ENCODE assay signal across 25 mouse cellular contexts in genomic region chr6:122368245-122368644, GRCm38 (mm10). TPM values are rescaled to one million over a fixed set of nuclear protein-coding genes. Genes with fewer than 3 reads are reported as not detected.
A peak's percentile ranks its signal among the peaks of the same experiment; 100 is the strongest.
DNase-seq lines count a peak whose midpoint lies in the region; ATAC-seq lines count a peak whose summit lies in the region.
"Had no signal": no experiment of that assay in that cellular context is flagged by ENCODE, and none has a peak within 500 bp of the region (broad histone marks: within the 10 kb centered on the region; RNA-seq: fewer than 3 reads in every experiment).

No protein-coding gene starts in this region.

- WGBS in liver, embryonic 11.5 days, result 43% methylated on average over 3 of the region's 3 CpGs

- H3K4me2 ChIP-seq in liver, embryonic 11.5 days, result no peak overlapping the region
- H3K4me2 ChIP-seq: forebrain, embryonic 13.5 days; hindbrain, embryonic 14.5 days; intestine, embryonic 15.5 days had no signal

- no peaks in the 10 kb centered on the region for H3K36me3 ChIP-seq in liver, embryonic 11.5 days (ENCODE audit: control insufficient read depth, insufficient read depth, low read length)
- H3K36me3 ChIP-seq: embryonic facial prominence, embryonic 10.5 days; heart, embryonic 10.5 days; hindbrain, embryonic 10.5 days; intestine, embryonic 15.5 days had no signal

- H3K9me3 ChIP-seq in liver, embryonic 11.5 days (ENCODE audit: control insufficient read depth, low read length), result no peaks in the 10 kb centered on the region
- H3K9me3 ChIP-seq: embryonic facial prominence, embryonic 10.5 days; forebrain, embryonic 13.5 days; heart, embryonic 10.5 days; hindbrain, embryonic 10.5 days; intestine, embryonic 15.5 days had no signal

- DNase-seq in liver, embryonic 11.5 days (ENCODE audit: low spot score), result no peak
- DNase-seq in liver (no peak), MEL-GATA-1-ER (ENCODE audit: extremely low read depth, low read depth) (peak; percentile 60)
- no peak for DNase-seq in yolk sac, embryonic 10.5 days (ENCODE audit: low spot score)
- no peak for DNase-seq in frontal cortex, postnatal 10 days (ENCODE audit: low spot score in 2 of 2)
- DNase-seq in thymus, postnatal 25 days, result no peak
- DNase-seq: adrenal gland, adult 2 months; adrenal gland, postnatal 25 days; B cell, adult 2 months; cerebellum, adult 18-20 months; cerebellum, adult 9-11 months; cerebellum, postnatal 36 days; forebrain, postnatal 0 days; gastrocnemius, postnatal 36 days; heart, adult 18-20 months; heart, postnatal 14 days had no signal

- 0 out of 2 replicates have a peak, but pooled peaks have one; percentile 20 for ATAC-seq in liver, embryonic 11.5 days (replicated peaks; ENCODE audit: low FRiP score)
- ATAC-seq in megakaryocyte, adult 5-6 weeks (ENCODE audit: poor library complexity, severe bottlenecking), result peak; percentile 40; the same call in 1 of the 2 replicates
- ATAC-seq: activated CD4-positive, CD25-positive, alpha-beta regulatory T cell, adult 4 months; CD4-positive, CD25-positive, alpha-beta regulatory T cell, adult 4 months; forebrain, embryonic 13.5 days; forebrain, postnatal 0 days; intestine, embryonic 15.5 days had no signal

- H3K4me3 ChIP-seq in liver, embryonic 11.5 days (ENCODE audit: low read depth, low read length), result no peak overlapping the region
- H3K4me3 ChIP-seq: embryonic facial prominence, embryonic 10.5 days; forebrain, embryonic 13.5 days; heart, embryonic 10.5 days; hindbrain, embryonic 10.5 days; intestine, embryonic 15.5 days had no signal

- no peaks in the 10 kb centered on the region for H3K27me3 ChIP-seq in liver, embryonic 11.5 days (replicated peaks; ENCODE audit: control insufficient read depth, insufficient read depth, low read length)
- H3K27me3 ChIP-seq: forebrain, embryonic 13.5 days; intestine, embryonic 15.5 days had no signal

- peaks cover 3% of the 10 kb centered on the region; the same call in 1 of the 2 replicates for H3K4me1 ChIP-seq in liver, embryonic 11.5 days (replicated peaks; ENCODE audit: control insufficient read depth, insufficient read depth, low read length)
- H3K4me1 ChIP-seq: embryonic facial prominence, embryonic 10.5 days; forebrain, embryonic 13.5 days; hindbrain, embryonic 10.5 days; intestine, embryonic 15.5 days had no signal

- no peak overlapping the region for H3K27ac ChIP-seq in liver, embryonic 11.5 days (ENCODE audit: low read depth, low read length)
- H3K27ac ChIP-seq: embryonic facial prominence, embryonic 10.5 days; forebrain, embryonic 13.5 days; heart, embryonic 10.5 days; hindbrain, embryonic 10.5 days; hindbrain, embryonic 14.5 days; intestine, embryonic 15.5 days had no signal

- H3K9ac ChIP-seq in liver, embryonic 11.5 days (ENCODE audit: low read depth, low read length), result no peak overlapping the region
- H3K9ac ChIP-seq: forebrain, embryonic 13.5 days; forebrain, postnatal 0 days; hindbrain, embryonic 14.5 days; intestine, embryonic 15.5 days had no signal

RNA-seq across cellular contexts. Expression of gene Phc1, which starts 27.9 kb away (rescaled TPM):
- 12.4 and 14.7 TPM in 2 replicates for polyA plus RNA-seq in liver, embryonic 11.5 days (2014; fragmentation: Nextera tagmentation; extraction: Ambion mirVana)
- total RNA-seq in megakaryocyte, adult 5-6 weeks (2015), result 5.0 and 13.3 TPM in 2 replicates
- 3.3 and 3.6 TPM in 2 replicates for total RNA-seq in megakaryocyte, adult 5-6 weeks (2017)

RNA-seq across cellular contexts. Expression of gene M6pr, which starts 59.7 kb away (rescaled TPM):
- 154 and 168 TPM in 2 replicates for polyA plus RNA-seq in liver, embryonic 11.5 days (2014; fragmentation: Nextera tagmentation; extraction: Ambion mirVana)
- 158 and 160 TPM in 2 replicates for total RNA-seq in megakaryocyte, adult 5-6 weeks (2015)
- total RNA-seq in megakaryocyte, adult 5-6 weeks (2017), result 329 and 358 TPM in 2 replicates
